Mouse (Mus musculus): ENCODE data around the gene Fam8a1.
A peak's percentile ranks its signal among the peaks of the same experiment; 100 is the strongest.

Gene Fam8a1

DNA sequence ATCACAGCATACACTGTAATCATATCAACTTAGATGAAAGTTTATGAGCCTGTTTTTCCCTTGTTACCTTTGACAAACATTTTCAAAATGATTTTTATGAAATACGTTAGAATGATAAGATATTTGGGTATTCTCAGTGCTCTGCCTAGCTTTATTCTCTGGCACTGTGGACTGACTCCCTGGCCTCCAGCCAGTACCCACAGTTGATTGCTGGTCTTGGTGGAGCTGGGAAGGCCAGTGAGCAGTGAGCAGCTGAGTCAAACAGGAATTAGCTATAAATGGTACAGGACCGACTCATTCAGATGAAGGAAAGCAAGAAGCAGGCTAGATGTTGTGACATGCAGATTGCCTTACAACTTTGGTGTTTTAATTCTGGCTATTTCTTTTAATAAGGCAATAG is 5.3 kb downstream of the Fam8a1 start:
- no peak for DNase-seq (ENCODE audit: low read depth, low spot score)

DNA sequence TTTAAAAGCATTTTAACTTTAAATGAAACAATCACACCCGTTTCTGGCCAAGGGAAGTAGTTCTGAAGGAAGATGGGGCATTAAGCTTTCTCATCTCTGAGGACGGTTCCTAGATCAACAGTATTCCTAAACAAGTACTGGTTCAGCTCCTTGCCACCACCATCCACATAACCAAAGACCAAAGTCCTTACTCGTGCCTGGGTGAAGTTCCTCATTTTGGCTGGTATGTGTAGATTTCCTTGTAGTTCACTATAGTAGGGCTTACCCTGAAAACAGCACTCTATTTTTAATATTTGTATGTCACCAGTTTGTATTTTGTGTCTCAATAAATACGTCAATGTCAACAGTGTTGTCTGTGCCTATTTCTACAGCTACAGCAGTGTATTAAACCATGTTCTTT is 8.4 kb downstream of the Fam8a1 start:
- no peak for DNase-seq (ENCODE audit: low read depth, low spot score)

GRCm38 (mm10) chr13:46682921-46683320 is 13.6 kb downstream of the Fam8a1 start:
- no peak for DNase-seq (ENCODE audit: low read depth, low spot score)

DNA sequence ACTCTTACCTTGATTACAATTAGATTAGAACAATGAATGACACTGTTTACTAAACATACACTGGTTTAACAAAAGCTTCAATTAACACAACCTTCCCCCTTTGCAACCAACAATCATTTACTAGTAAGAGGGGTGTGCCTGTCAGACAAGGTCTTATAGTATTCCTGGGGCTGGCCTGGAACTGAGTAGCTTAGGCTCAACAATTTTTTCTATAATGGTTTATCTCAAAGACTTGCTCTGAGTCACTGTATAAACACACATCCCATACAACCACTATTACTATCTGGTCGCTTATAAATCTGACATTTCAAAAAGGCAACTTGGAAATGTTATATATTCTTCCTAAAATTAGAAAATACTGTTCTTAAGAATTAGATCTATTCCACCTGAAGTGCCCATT is 14.0 kb downstream of the Fam8a1 start:
- DNase-seq (ENCODE audit: low read depth, low spot score): no peak

DNA sequence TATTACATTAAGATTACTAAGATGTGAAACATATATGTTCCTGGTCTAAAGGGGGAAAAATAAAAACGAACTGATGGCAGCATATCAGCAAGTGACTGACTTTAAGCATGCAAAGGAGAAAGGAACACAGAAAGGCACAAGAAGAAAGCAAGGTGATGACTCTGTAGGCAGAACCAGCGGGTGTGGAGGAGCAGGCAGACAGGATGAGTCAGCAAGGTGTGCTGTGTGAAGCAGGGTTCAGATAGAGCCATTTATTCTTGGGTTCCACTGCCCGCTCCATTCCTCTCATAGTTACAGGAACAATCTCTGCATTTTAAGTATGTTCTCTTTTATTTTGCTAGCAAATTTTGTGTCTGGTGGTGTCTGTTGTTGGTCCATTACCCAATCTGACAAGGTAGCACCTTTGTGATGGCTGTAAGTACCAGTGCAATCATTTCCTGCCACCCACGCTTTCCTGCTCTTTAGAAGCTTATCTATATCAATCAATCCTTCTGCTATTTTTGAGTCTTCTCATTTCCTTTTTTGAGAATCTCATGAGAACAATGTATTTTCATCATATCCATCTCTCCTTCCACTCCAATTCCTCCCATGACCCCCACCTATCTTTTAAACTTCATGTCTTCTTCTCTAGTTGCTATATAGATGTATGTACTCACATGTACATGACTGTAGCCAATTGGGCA is 21.4 kb downstream of the Fam8a1 start:
- DNase-seq (ENCODE audit: low read depth, low spot score): no peak

DNA sequence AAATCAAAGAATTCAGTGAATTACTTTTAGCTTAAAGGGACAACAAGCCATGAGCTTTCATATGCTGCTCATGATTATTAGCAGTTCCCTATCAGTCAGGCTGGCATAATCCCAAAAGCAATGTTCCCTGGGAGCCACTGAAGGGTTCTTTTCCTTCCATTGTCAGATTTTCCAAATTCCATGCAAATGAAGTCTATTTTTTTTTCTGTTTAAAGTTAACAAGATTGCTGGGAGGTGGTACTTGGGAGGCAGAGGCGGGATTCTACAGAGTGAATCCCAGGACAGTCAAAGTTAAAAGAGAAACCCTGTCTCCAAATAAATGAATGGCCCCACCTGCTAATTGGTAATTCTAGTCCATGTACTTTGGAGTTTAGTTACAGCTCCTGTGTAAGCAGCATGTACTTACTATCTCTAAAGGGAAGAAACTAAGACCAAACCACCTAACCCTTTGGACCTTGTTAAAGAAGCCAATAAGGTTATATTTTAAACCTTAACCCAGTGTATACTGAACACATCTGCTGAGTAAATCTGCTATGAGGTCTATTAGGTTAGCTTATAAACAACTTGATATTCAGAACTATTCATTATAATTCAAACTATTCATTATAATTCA is 26.1 kb downstream of the Fam8a1 start:
- no peak for DNase-seq (ENCODE audit: low read depth, low spot score)

GRCm38 (mm10) chr13:46695932-46696331 is 26.6 kb downstream of the Fam8a1 start:
- no peak for DNase-seq (ENCODE audit: low read depth, low spot score)

DNA sequence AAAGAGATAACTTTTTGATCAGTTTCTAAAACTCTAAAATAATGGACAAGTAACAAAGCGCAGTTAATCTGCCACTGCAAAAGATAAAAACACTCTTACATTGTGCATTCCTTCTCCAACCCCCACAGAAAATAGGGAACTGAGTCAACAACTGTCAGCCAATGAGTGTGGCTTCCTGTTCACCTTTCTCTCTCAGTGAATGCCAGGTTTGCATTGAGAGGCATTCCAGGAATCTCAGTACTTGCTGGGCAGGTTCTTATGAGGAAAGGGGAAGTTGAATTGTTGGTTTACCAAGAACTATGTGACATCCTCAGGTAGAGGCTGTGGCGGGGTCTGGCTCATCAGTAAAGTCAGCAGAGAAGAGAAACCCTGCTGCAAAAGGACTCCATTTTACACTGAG is 27.5 kb downstream of the Fam8a1 start:
- DNase-seq (ENCODE audit: low read depth, low spot score): no peak

GRCm38 (mm10) chr13:46699372-46699771 is 30.1 kb downstream of the Fam8a1 start:
- DNase-seq (ENCODE audit: low read depth, low spot score): no peak

- no peak for DNase-seq (ENCODE audit: low read depth, low spot score)
These were observed 32.2 kb downstream of the Fam8a1 start for GRCm38 (mm10) chr13:46701486-46701885.

- DNase-seq (ENCODE audit: low read depth, low spot score): no peak
These were observed 33.8 kb downstream of the Fam8a1 start for GRCm38 (mm10) chr13:46703138-46703537.

DNA sequence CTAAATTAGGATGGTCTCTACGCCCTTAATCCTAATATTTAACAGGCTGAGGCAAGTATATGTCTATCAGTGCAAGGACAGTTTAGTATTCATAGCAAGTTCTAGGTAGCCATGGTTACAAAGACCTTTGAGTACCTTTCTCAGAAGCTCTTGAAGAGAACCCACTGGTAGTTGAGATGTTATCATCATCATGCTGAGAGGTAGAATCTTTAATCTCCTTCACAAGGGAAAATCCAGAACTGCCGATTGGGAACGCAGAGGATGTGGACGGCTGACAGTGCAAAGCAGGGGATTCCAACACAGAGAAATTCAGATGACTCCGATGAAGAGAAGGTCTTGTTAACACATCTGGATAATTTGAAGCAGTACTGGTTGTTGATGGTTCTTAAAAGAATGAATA is 44.2 kb downstream of the Fam8a1 start:
- no peak for DNase-seq (ENCODE audit: low read depth, low spot score)

DNA sequence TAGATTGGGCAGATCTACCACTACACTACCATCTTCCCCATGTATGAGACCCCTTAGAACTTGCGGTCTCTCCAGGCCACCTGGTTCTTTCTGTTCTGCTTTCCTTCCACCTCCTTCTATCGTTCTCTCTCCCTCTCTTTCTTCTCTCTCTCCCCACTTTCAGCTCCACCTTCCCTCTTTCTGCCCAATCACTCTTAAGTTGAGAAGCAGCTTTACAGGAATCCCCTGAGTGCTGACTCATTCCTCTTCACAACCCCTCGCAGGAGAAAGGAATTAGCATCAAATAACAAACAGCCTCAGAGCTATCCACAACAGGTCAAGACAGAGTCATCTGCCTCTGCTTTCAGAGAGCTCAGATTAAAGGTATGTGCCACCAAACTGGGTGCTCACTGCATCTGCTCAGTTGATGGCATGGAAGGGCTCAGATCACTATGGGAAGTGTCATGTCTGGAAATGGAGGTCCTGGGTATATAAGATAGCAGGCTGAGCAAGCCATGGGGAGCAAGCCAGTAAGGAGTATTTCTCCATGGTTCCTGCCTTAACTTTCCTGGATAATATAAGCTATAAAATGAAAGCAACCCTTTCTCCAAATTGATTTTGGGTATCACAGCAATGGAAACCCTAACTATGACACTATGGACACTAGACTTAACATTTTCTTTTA is 46.8 kb downstream of the Fam8a1 start:
- DNase-seq (ENCODE audit: low read depth, low spot score): no peak

GRCm38 (mm10) chr13:46718893-46719400 is 49.6 kb downstream of the Fam8a1 start:
- no peak for DNase-seq (ENCODE audit: low read depth, low spot score)

- no peak for DNase-seq (ENCODE audit: low read depth, low spot score)
These were observed 51.7 kb downstream of the Fam8a1 start for GRCm38 (mm10) chr13:46721009-46721408.

- DNase-seq (ENCODE audit: low read depth, low spot score): no peak
These were observed 55.0 kb downstream of the Fam8a1 start for GRCm38 (mm10) chr13:46724371-46724770.

DNA sequence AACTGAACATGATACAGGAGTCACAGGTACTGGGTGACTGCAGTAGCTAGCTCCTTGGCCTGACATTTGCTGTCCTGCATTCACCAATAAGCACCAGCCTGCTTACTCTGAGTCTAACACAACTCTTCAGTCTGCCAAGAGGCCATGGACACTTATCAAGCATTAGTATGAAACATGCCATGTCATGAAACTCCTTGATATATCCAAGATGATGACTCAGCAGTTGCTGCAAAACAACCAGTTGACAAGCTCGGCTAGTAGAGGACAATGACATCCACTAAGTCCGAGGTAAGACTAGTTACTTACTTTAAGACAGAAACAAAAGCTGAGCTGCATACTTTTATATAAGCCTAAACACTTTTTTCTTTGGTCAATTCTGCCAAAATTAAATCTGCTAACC is 55.9 kb downstream of the Fam8a1 start:
- DNase-seq (ENCODE audit: low read depth, low spot score): no peak

DNA sequence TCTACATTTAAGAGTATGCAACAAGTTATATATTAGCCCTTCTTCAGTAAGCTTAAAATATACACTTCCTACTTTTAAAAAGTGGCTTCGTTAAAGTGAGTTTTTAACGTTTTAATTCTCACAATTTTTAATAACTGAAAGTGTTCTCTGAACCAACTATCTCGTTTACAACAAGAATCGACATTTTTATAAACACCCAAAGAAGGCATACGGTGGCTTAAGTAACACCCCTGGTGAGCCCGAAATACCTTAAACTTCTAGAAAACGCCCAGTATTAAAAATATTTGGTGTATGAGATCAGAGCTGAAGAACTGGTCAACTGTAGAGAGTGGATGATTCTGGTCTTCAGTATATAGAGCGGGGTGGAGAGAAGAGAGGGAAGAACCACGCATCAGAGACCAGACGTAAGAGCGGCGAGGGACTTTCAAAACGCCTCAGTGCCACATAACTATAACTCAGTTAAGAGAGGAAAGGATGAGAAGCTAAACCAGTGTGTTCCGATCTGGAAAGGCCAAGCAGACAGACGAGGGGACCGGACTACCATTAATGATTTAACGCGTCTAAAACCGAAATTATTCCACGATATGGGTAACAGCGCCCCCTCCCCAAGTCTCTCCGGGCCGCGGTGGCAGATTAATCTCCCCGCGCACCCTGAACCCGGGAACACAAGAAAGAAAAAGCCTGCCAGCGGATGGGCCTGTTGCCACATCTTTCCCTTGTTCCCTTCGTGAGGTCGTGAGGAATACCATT is 57.1 kb downstream of the Fam8a1 start:
- no peak for DNase-seq (ENCODE audit: low read depth, low spot score)

GRCm38 (mm10) chr13:46727038-46727836 is 57.9 kb downstream of the Fam8a1 start:
- DNase-seq (ENCODE audit: low read depth, low spot score): peak; percentile 55

Measured in forelimb bud, embryonic 11.5 days (tissue).